Mouse (Mus musculus): Measurements from ENCODE around the gene Hdac5.

DNA sequence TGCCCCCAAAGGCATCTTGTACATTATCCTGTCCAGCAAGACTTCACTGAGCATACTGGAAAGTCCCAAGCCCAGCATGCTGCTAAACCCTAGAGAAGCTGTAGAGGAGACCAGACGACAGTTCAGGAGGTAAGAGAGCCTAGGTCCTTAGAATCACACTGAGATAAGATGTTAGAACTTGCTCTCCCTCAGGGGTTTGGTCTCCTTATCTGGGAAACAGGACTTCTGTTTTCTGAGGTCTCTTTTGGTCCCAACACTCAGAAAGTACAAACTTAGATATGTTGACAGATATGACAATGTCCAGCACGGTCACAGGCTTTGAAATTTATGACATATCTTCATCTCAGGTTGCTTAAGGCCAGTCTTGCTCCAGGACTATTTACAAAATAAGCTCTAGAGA, 6.1 kb upstream of the Hdac5 start:
- TF ChIP-seq CTCF (IDR thresholded peaks at IDR 0.05; ENCODE audit: borderline replicate concordance, extremely low read depth, insufficient read depth, insufficient read length) (no peak), POLR2A (IDR thresholded peaks at IDR 0.05; ENCODE audit: borderline replicate concordance, extremely low read depth, insufficient read depth, insufficient read length, poor library complexity, severe bottlenecking) (no peak)
